Mouse (Mus musculus) embryonic facial prominence, embryonic 14.5 days (tissue): ENCODE data around the gene L2hgdh. TPM values are rescaled to one million over a fixed set of nuclear protein-coding genes. Genes with fewer than 3 reads are reported as not detected.
"Not testable (repeated sequence)": the region's sequence is repeated elsewhere in the genome, so short reads cannot be mapped to it uniquely, and the experiment has no call there.

Source experiments
- ATAC-seq: fragments of 200-750 bp; cut with Nextera tagmentation; 2 replicates; pipeline ENCODE4 v1.8.0; 2017; ENCODE audit warnings: low read depth, moderate number of reproducible peaks, moderate TSS enrichment
- DNase-seq: peaks from one replicate; pipeline ENCODE4 v3.0.0-alpha.2; 2015; ENCODE audit warnings: low spot score
- H3K27ac ChIP-seq: fragments of 300-500 bp; sonication (generic); replicated peaks from 2 replicates; pipeline ENCODE4 v1.5.1; 2014; ENCODE audit warnings: low read depth, mild to moderate bottlenecking, low read length, moderate library complexity
- H3K27me3 ChIP-seq: fragments of 300-500 bp; sonication (generic); replicated peaks from 2 replicates; pipeline ENCODE4 v1.6.1; 2014; ENCODE audit warnings: low read length; ENCODE audit not compliant: control insufficient read depth, insufficient read depth
- H3K36me3 ChIP-seq: fragments of 300-500 bp; sonication (generic); 2 replicates; pipeline ENCODE4 v1.6.1; 2014; ENCODE audit warnings: low read length, mixed read lengths; ENCODE audit not compliant: control insufficient read depth, insufficient read depth
- H3K4me1 ChIP-seq: fragments of 300-500 bp; sonication (generic); 2 replicates; pipeline ENCODE4 v1.6.1; 2014; ENCODE audit warnings: antibody characterized with exemption, low read length; ENCODE audit not compliant: control insufficient read depth, insufficient read depth
- H3K4me2 ChIP-seq: fragments of 300-500 bp; sonication (generic); 2 replicates; pipeline ENCODE4 v1.6.1; 2014; ENCODE audit warnings: low read depth, mild to moderate bottlenecking, low read length, moderate library complexity, mixed read lengths
- H3K4me3 ChIP-seq: fragments of 300-500 bp; sonication (generic); 2 replicates; pipeline ENCODE4 v1.5.1; 2014; ENCODE audit warnings: low read depth, mild to moderate bottlenecking, low read length
- H3K9ac ChIP-seq: fragments of 300-500 bp; sonication (generic); 2 replicates; pipeline ENCODE4 v1.6.1; 2014; ENCODE audit warnings: low read depth, mild to moderate bottlenecking, low read length, moderate library complexity, mixed read lengths
- H3K9me3 ChIP-seq: fragments of 300-500 bp; sonication (generic); 2 replicates; pipeline ENCODE4 v1.6.1; 2016; ENCODE audit warnings: low read length; ENCODE audit not compliant: control insufficient read depth
- WGBS: fragments of 180-500 bp; shearing (Covaris S2); extraction: QIAGEN DNeasy Blood & Tissue Kit; methylation state at CpG from one replicate; pipeline ENCODE4 v1.1.7; 2014; 5-methylcytosine and 5-hydroxymethylcytosine counted together
- polyA plus RNA-seq: library from polyadenylated mRNA; unstranded; fragments of >200 nt; fragmentation: Nextera tagmentation; extraction: Ambion mirVana; gene quantifications from 2 replicates; pipeline ENCODE4 v1.2.1, GENCODE M21; 2014

The L2hgdh gene
- polyA plus RNA-seq, 1 experiment from 2014 or later: 21.8 TPM

DNA sequence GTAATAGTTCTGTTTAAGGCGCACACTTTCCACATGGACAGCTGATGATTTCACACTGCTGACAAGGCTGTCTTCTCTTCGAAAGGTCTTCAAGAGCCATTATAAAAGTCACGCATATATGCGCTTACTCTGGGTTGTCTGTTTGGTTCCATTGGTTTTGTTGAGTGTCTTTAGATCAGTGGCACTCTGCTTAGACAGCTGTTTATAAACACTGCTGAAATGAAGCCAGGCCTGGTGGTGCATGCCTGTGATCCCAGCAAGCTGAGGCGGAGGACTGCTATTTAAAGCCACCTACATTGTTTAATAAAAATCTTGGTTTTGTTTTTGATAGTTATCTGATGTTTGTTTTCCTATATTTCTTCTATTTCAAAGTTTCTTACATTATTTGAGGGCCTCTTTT, 58.0 kb downstream of the L2hgdh start:
- WGBS: 93% methylated on average over 5 of the region's 5 CpGs

DNA sequence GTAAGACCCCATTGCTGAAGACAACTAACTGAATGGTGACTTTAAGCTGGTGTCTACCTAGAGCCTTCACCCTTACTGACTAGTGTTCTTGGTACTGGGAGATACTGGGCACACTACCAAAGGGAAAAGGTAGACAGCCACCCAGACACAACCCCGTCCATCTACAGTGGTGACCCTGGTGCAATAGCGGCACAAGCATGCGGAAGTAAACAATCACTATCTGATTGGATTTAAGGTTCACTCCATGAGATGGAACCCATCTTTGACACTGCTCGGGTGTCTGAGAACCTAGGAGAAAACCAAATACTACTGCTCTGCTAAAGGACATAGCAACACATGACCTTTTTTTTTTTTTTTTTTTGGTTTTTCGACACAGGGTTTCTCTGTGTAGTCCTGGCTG, 63.0 kb downstream of the L2hgdh start:
- Histone ChIP-seq H3K27ac (no peak overlapping the region), H3K9ac (no peak overlapping the region), H3K4me2 (no peak overlapping the region), H3K4me3 (no peak overlapping the region), H3K9me3 (no peaks in the 10 kb centered on the region), H3K36me3 (no peaks in the 10 kb centered on the region), H3K4me1 (no peaks in the 10 kb centered on the region), H3K27me3 (no peaks in the 10 kb centered on the region)
- DNase-seq: no peak
- no peak for ATAC-seq
- 94% methylated on average over 5 of the region's 5 CpGs for WGBS

More for the DNA sequence above, 58.0 kb downstream of the L2hgdh start:
- Histone ChIP-seq H3K9me3 (peaks cover 3% of the 10 kb centered on the region; the same call in 1 of the 2 replicates), H3K27ac (no peak overlapping the region), H3K36me3 (no peaks in the 10 kb centered on the region), H3K4me1 (no peaks in the 10 kb centered on the region), H3K27me3 (no peaks in the 10 kb centered on the region), H3K4me2 (no peak overlapping the region), H3K4me3 (no peak overlapping the region), H3K9ac (no peak overlapping the region)
- DNase-seq (no peak), ATAC-seq (no peak)

DNA sequence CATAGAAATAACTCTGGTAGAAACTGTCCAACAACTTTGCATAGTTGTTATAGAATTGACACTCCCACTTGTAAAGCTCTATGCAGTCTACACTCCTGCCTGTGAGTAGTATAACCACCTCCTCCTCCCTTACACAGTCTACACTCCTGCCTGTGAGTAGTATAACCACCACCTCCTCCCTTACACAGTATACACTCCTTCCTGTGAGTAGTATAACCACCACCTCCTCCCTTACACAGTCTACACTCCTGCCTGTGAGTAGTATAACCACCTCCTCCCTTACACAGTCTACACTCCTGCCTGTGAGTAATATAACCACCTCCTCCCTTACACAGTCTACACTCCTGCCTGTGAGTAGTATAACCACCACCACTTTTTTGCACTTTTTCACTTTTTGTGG, 70.7 kb downstream of the L2hgdh start:
- Histone ChIP-seq H3K36me3 (peaks cover 38% of the 10 kb centered on the region), H3K9me3 (peaks cover 14% of the 10 kb centered on the region)
- not testable (repeated sequence) for H3K9ac ChIP-seq, H3K27ac ChIP-seq, H3K27me3 ChIP-seq, DNase-seq, H3K4me2 ChIP-seq, H3K4me3 ChIP-seq, H3K4me1 ChIP-seq
- peak; percentile 77; the same call in 1 of the 2 replicates for ATAC-seq

DNA sequence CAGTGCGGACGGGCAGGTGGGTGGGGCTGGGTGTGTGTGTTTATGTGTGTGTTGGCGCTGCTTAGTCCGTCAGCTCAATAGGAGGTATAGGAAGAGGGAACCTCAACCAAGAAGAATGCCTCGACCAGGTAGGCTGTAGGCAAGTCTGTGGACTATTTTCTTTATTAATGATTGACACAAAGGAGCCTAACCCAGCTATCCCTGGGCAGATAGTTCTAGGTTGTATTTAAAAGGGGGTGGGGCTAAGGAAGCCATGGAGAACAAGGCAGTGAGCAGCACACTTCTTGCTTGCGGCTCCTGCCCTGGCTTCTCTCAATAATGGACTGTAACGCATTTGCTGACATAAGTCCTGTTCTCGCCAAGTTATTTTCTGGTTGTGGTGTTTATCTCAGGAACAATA, 75.2 kb downstream of the L2hgdh start:
- Histone ChIP-seq H3K9ac (no peak overlapping the region), H3K27me3 (no peaks in the 10 kb centered on the region), H3K4me2 (no peak overlapping the region), H3K4me3 (no peak overlapping the region), H3K36me3 (peaks cover 66% of the 10 kb centered on the region), H3K27ac (no peak overlapping the region), H3K9me3 (peaks cover 14% of the 10 kb centered on the region), H3K4me1 (no peaks in the 10 kb centered on the region)
- WGBS: 89% methylated on average over 8 of the region's 8 CpGs
- ATAC-seq: no peak
- no peak for DNase-seq

DNA sequence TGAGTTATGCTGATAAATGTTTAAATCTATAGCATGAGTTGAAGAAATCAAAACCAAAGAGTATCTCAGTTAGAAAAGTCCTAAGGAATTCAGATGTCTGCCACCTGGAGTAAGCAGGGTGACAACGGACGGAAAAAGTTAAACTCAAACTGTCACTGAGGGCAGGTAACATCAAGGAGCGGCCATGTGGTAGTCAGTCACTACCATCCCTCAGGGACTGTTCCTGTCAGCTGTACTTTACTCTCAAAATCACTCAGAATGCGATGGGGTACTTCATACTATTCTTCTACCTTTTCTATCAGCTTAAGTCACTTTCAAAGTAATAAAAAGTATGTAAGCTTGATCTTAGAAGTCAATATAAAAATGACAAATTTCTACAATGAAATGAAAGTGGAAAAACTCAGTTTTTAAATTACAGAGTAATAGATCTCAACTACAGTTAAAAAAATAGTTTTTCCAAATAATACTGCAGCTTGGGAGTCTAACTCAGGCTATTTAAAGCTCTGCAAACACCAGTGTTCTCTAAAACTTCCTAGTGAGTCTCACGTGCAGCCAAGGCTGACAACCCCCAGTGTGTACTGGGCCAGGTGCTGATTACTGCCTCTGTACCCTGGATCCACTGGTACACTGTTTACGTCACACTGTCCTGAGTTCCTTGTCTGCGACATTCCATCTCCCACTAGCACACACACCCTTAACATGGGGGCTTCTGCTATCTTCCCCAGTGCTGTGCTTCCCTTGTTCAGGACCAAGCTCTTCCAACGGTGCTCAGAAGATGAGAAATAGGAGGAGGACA, 78.7 kb downstream of the L2hgdh start:
- no peak overlapping the region for H3K9ac ChIP-seq
- H3K27me3 ChIP-seq: no peaks in the 10 kb centered on the region
- no peak for DNase-seq
- H3K4me3 ChIP-seq: no peak overlapping the region
- H3K9me3 ChIP-seq: no peaks in the 10 kb centered on the region
- ATAC-seq: no peak
- peaks cover 51% of the 10 kb centered on the region for H3K36me3 ChIP-seq
- no peaks in the 10 kb centered on the region for H3K4me1 ChIP-seq
- no peak overlapping the region for H3K27ac ChIP-seq
- WGBS: 80% methylated on average over 8 of the region's 8 CpGs
- no peak overlapping the region for H3K4me2 ChIP-seq

DNA sequence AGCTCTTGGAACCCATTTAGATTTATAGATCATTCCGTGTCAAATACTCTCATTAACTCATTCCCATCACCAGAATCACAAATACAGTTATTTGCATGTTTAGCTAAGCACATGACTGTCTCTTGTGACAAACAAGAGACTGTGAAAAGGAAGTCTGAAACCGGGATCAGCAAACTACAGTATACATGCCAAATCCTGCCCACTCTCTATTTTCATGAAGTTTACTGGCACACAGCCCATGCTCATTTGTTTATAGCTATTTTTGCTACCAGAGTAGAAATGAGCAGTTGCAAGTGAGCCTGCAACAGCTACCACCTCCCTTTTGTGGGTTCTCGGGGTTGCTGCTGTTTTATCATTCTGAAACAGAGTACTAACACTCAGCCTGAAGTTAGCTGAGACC, 79.8 kb downstream of the L2hgdh start:
- DNase-seq (peak; percentile 76), ATAC-seq (no peak)
- WGBS: 70% methylated on average over 3 of the region's 3 CpGs

DNA sequence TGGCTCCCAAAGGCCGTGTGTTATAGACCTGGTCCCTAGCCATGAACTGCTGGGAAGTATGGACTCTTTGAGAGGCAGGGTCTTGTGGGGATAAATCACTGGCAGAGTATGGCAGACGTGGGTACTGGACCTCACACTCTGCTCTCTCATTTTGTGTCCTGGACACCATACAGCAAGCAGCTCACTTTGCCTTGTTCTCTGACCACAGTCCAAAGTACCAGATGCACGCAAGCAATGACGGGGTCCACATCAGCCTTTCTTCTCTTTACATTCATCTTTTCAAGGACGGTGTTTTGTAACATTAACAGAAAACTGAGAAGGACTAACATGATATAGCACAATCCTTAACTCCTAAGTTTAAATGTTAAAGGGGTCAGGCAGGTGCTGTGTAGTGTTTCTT, 81.8 kb downstream of the L2hgdh start:
- ATAC-seq (no peak), DNase-seq (no peak)
- 89% methylated on average over 5 of the region's 5 CpGs for WGBS
- H3K27ac ChIP-seq: no peak overlapping the region
- no peak overlapping the region for H3K9ac ChIP-seq
- no peak overlapping the region for H3K4me3 ChIP-seq
- peaks cover 59% of the 10 kb centered on the region for H3K36me3 ChIP-seq
- H3K9me3 ChIP-seq: no peaks in the 10 kb centered on the region
- no peak overlapping the region for H3K4me2 ChIP-seq
- H3K27me3 ChIP-seq: no peaks in the 10 kb centered on the region
- no peaks in the 10 kb centered on the region for H3K4me1 ChIP-seq

More for the DNA sequence above, 79.8 kb downstream of the L2hgdh start:
- no peaks in the 10 kb centered on the region for H3K4me1 ChIP-seq
- no peaks in the 10 kb centered on the region for H3K27me3 ChIP-seq
- H3K4me2 ChIP-seq: no peak overlapping the region
- no peak overlapping the region for H3K4me3 ChIP-seq
- no peak overlapping the region for H3K9ac ChIP-seq
- no peaks in the 10 kb centered on the region for H3K9me3 ChIP-seq
- no peak overlapping the region for H3K27ac ChIP-seq
- peaks cover 61% of the 10 kb centered on the region for H3K36me3 ChIP-seq
